Mouse (Mus musculus): Measurements from ENCODE around the gene Moap1. TPM values are rescaled to one million over a fixed set of nuclear protein-coding genes. Genes with fewer than 3 reads are reported as not detected.

Gene Moap1
- total RNA-seq, 4 experiments from 2014 or later, result 25.7 to 29.4 (median 26.8) TPM

DNA sequence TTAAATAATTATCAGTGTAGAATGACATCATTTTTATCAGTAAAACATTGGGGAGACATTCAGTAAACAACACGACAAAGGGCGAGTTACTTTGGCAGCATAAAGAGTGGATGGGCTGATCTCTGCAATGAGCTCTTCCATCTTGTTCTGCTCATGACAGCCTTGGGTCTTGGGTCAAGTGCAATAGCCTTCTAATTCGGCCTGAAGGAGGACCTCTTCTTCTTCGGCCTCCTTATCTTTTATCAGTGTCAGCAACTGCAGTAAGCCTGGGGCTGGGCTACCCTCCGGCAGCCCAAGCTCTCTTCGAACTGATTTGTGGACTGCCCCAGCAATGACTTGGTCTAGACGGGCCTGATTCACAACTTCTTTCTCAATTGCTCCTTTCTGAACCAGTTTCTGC, 1.4 kb downstream of the Moap1 start:
- DNase-seq (ENCODE audit: low spot score in 2 of 2), result no peak

- no peak for DNase-seq (ENCODE audit: low spot score in 2 of 2)
These were observed 3.2 kb downstream of the Moap1 start for GRCm38 (mm10) chr12:102740285-102740684.

GRCm38 (mm10) chr12:102739096-102739495, 4.4 kb downstream of the Moap1 start:
- DNase-seq (ENCODE audit: low spot score in 2 of 2), result no peak

DNA sequence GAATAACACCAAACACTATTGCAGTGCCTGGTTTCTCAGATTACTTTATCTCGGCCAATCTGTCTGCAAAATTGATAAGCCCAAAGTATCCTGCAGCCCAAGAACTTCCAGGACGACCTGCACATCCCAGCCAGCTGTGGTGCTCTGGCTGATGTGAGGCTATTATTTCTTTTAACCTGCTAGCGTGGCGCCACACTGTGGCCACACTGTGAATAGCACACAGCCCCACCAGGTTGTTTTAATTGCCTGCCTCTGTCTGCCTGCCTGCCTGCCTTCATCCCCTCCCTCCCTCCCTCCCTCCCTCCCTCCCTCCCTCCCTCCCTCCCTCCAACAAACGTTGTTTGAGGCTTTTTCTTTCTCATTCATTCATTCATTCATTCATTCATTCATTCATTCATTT, 10.1 kb downstream of the Moap1 start:
- DNase-seq (ENCODE audit: low spot score in 2 of 2), result peak in 1 of 2 experiments; percentile 44

DNA sequence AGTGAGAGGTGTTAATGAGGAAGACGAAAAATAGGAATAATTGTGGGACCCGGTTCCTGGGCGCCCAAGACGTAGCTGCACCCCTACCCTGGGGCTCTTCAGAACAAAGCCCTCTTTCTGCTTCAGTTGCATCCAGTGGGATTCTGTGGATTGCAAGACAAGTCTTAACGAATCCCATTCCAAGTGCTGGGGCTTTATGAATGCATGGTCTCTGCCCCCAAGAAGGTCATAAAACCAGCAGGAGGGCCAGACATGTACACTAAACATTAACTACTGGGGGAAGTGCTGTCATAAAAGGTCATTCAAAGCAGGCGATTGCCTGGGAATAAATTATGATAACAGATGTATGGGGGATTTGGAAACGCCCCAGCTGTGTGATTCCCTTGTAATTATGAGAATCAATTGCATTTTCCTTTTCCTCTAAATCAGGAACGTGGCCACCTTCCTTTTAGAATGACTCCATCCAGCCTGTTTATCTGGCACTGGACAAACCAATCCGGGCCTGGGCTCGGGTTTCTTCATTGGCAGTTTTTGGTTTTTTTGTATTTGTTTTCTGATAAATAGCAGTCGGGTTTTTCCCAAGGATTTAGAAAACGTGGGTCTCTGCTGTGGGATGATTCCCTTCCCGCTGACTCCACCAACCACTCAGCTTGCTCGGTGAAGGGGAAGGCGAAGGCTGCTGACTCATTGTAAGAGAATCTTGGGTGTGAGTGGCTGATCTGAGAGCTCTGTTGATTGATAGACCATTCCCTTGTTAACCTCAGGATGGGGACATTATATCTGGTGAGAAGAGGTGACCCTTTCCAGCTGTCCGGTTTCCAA, 12.5 kb downstream of the Moap1 start:
- no peak for DNase-seq (ENCODE audit: low spot score in 2 of 2)

DNA sequence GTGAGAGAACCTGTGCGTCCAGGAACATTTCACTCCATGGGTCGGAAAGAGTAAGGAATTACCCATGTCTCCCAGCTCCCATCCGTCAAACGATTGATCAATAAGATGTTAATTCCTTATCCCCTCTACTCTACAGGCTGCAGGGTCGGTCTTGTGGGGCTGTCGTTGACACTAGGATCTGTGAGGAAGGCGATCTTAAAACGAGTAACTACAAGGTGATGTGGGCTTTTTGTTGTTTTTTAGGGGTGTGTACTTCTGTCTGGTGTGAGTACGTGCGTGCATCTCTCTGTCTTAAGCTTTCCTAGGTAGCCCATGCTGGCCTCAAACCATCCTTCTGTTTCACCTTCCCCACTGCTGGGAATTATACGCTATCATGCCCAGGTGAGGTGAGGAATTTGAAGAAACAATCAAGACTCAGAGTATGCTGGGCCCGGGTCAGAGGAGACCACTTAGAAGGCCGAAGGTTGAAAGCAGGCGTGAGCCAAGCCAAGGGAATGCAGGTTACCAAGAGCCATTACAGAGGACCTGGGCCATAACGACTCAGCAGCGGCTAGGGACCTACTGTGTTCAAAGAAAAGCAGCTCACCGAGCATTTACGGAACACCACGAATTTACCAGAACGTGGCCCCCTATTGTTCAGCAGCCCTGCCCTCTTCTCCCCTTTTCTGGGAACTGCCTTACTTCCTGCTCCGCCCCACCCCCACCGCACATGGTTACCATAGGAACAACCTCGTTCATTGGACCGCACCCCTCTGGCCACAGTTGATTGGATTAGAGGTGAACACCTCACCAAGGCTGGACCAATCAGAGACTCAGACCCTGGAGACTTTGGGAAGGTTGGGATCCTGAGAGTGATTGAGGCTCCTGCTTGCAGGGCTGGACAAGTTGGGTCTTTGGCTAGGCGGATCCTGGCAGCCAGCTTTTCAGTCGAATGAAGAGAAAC, 13.3 kb downstream of the Moap1 start:
- peak; percentile 78 to 84 for DNase-seq (ENCODE audit: low spot score in 2 of 2)

DNA sequence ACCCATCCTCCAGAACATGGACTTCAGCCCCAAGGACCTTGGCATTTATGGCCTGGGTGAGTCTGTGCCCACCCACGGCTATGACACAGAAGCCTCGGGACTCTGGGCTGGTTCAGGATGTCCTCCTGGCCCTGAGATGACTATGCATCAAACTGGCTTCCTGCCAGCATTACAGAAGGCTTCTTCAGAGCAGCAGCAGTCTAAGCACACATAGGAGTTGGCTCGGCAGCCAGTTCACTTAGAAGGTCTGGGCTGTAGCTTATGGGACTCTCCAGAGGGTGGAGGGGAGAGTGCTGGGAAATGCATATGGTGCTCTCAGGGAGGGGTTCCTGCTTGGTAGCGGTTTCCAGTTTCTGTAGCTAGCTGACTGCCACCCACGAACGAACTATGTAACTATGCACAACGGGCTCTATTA, 17.7 kb downstream of the Moap1 start:
- no peak for DNase-seq (ENCODE audit: low spot score in 2 of 2)

GRCm38 (mm10) chr12:102725146-102725545, 18.3 kb downstream of the Moap1 start:
- no peak for DNase-seq (ENCODE audit: low spot score in 2 of 2)

GRCm38 (mm10) chr12:102723861-102724260, 19.6 kb downstream of the Moap1 start:
- no peak for DNase-seq (ENCODE audit: low spot score in 2 of 2)

GRCm38 (mm10) chr12:102722966-102723365, 20.5 kb downstream of the Moap1 start:
- DNase-seq (ENCODE audit: low spot score in 2 of 2), result no peak

- no peak for DNase-seq (ENCODE audit: low spot score in 2 of 2)
These were observed 21.0 kb downstream of the Moap1 start for GRCm38 (mm10) chr12:102722451-102722850.

- DNase-seq (ENCODE audit: low spot score in 2 of 2), result no peak
These were observed 23.7 kb downstream of the Moap1 start for GRCm38 (mm10) chr12:102719552-102720315.

GRCm38 (mm10) chr12:102714654-102715395, 28.6 kb downstream of the Moap1 start:
- no peak for DNase-seq (ENCODE audit: low spot score in 2 of 2)

DNA sequence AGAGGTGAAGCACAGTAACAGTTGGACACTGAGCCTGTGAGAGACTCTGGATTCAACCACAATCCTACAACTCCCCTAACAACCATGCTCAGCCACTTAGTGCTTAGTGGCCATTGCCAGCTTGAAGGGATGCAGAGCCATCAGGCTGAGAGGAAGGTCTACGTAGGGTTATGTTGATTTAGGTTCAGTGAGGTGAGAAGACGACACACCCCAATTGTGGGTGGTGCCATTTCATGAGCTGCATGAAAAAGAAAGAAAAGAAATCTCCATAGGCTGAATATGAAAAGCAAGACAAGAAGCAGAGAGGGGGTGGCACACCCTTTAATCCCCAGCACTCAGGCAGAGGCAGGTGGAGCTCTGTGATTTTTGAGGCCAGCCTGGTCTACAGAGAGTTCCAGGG, 29.3 kb downstream of the Moap1 start:
- DNase-seq (ENCODE audit: low spot score in 2 of 2), result no peak

- DNase-seq (ENCODE audit: low spot score in 2 of 2), result no peak
These were observed 30.2 kb downstream of the Moap1 start for GRCm38 (mm10) chr12:102713153-102713865.

DNA sequence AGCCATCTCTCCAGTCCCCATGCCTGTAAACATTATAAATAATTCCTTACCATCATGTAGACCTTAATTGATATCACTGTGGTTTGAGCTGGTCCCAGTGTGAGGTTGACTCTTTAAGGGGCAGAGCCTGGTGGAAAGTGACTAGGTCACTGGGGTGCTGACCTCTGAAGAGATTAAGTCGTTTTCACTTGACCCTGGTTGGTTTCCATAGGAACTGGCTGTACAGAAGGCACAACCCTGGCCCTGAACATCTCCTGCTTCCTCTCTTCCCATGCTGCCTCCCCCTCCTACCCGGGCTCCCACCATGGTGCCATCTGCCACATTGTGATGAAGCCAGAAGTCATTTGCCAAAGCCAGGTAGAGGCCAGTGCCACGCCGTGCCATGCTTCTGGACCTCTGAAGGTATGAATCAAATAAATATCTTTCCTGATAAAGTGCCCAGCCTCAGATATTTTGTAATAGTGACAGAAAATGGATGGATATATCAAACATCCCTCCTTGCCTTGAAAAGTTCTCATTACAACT, 32.5 kb downstream of the Moap1 start:
- no peak for DNase-seq (ENCODE audit: low spot score in 2 of 2)

DNA sequence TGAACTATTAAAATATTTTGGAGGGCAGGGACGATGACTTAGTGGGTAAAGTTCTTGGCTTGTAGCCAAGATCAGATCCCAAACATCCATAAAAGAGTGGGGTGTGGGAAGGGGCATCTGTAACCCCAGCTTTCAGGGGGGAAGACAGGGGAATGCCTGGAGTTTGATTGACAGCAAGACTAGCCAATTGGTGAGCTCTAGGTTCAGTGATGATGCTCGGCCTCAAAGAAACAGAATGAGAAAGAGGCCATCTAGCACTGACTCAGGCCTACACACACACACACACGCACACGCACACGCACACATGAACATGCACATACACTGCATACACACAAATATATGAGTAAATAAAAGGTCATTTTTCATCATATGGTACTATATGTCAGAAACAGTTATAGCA, 33.6 kb downstream of the Moap1 start:
- DNase-seq (ENCODE audit: low spot score in 2 of 2), result no peak

GRCm38 (mm10) chr12:102708220-102708619, 35.2 kb downstream of the Moap1 start:
- DNase-seq (ENCODE audit: low spot score in 2 of 2), result no peak

GRCm38 (mm10) chr12:102706833-102707463, 36.5 kb downstream of the Moap1 start:
- DNase-seq (ENCODE audit: low spot score in 2 of 2), result no peak

Data from layer of hippocampus, adult 8-10 months (tissue).